Mouse (Mus musculus) megakaryocyte progenitor cell, adult 5-6 weeks (primary cell): ENCODE data around the gene Zfp661. TPM values are rescaled to one million over a fixed set of nuclear protein-coding genes. Genes with fewer than 3 reads are reported as not detected.
"Not testable (repeated sequence)": the region's sequence is repeated elsewhere in the genome, so short reads cannot be mapped to it uniquely, and the experiment has no call there.

Source experiments
- ATAC-seq: replicated peaks from 2 replicates; pipeline ENCODE4 v1.8.0; 2016; ENCODE audit warnings: mild to moderate bottlenecking, moderate TSS enrichment, inconsistent platforms; ENCODE audit not compliant: poor library complexity
- total RNA-seq, 2 experiments: library from RNA; stranded (forward) in 1 of 2; stranded (reverse) in 1 of 2; fragments of 157-497, 149-512 nt in 1 of 2; fragments of 200-1000 nt in 1 of 2; gene quantifications; 2 replicates each; pipeline versions ENCODE4 v1.2.3 to v1.2.4; 2015 to 2017

Gene Zfp661
- total RNA-seq (2015) (2.8 and 4.7 TPM in 2 replicates), total RNA-seq (2017) (2.6 and 4.9 TPM in 2 replicates)

- peak; percentile 62 for ATAC-seq
These were observed at the start of gene Zfp661, which contains the start of gene Mrps5 for GRCm38 (mm10) chr2:127586694-127587513. Zfp661 (minus strand) TSS chr2:127587094. Mrps5 (plus strand) TSS chr2:127587222.

- no peak for ATAC-seq
These were observed 48.7 kb upstream of the Zfp661 start for GRCm38 (mm10) chr2:127635581-127635980.

DNA sequence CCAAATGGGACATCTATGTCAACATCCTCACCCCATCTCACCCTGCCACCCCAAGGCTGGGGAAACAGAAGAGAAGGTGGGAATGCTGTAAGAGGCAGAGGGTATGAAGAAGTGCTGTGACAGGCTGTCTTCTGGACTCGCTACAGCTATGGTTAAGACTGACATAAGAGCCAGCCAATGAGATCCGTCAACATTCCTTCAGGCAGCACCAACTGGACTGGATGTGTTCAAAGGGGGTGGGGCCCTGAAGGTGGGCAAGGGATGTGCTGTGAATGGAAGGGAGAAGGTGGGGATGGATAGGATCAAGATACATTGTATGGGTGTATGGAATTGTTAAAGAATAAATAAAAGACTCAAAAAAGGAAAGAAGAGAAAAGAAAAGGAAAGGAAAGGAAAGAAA, 45.7 kb upstream of the Zfp661 start:
- no peak for ATAC-seq

GRCm38 (mm10) chr2:127627990-127628570, 41.2 kb upstream of the Zfp661 start:
- ATAC-seq: no peak

DNA sequence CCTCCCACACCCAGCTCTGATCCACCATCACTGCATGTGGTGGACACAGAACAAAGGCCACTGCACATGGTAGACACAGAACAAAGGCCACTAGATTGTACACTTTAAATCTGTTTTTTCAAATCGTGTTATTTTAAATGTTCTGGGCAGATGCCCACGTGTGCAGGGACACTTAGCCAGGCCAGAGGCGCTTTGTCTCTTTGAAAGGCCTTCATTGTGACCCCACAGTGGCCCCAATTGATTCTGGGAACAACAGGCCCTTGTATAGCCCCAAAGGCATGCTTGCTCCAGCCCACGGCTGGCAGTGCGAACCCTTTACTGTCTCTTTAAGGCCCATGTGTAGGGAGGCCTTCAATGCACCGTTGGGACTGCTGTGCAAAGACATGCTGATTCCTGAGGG, 40.5 kb upstream of the Zfp661 start:
- no peak for ATAC-seq

DNA sequence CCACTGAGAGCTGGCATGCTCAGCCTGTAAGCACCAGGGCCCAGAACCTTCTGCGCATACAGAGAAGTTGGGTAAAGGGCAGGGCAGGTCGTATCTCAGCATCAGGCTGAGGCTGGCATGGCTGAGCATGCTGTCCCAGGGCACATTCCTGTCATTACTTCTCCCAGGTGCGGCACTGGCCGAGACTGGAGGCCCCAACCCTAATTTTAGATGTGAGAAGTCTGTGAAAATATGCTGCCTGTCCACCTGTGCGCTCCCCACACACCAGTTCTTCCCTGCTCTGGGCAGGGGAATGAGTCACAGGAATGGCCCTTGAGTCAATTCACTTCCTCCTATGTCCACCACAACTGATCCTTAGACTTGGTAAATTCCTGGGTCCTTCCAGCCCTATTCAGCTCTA, 38.8 kb upstream of the Zfp661 start:
- ATAC-seq: no peak

DNA sequence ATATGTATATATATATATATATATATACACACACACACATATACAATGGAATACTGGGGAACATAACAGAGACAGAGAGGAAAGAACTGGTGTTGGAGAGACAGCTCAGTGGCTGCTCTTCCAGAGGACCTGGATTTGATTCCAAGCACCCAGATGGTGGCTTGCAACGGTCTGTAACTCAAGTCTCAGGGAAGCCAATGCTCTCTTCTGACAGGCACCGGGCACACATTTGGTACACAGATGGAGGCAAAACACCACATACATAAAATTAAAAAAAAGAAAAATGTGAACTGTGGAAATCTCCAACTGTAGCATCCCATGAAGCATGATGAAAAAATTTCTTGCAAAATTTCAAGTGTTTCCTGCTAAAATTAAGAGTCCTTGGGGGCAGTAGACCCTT, 37.9 kb upstream of the Zfp661 start:
- no peak for ATAC-seq

- no peak for ATAC-seq
These were observed 35.2 kb upstream of the Zfp661 start for GRCm38 (mm10) chr2:127622065-127622464.

GRCm38 (mm10) chr2:127619311-127619710, 32.4 kb upstream of the Zfp661 start:
- ATAC-seq: no peak

DNA sequence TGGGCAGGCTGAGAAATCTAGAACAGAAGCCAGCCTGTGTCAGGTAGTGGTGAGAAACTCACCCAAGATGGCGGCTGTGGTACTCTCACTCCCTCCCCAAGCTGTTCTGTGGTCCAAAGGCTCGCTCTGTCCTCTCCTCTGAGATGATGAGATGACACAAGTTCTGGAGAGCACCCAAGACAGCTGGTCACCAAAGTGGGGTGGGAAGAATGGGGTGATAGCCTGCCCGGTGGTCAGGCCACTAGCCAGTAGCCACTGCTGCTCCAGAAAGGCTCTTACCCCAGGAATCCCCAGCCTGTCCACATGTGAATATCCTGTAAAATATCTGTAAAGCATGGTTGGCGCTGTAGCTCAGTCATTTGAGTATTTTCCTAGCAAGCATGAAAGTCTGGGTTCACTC, 25.4 kb upstream of the Zfp661 start:
- no peak for ATAC-seq

- ATAC-seq: no peak
These were observed 24.5 kb upstream of the Zfp661 start for GRCm38 (mm10) chr2:127611386-127611785.

DNA sequence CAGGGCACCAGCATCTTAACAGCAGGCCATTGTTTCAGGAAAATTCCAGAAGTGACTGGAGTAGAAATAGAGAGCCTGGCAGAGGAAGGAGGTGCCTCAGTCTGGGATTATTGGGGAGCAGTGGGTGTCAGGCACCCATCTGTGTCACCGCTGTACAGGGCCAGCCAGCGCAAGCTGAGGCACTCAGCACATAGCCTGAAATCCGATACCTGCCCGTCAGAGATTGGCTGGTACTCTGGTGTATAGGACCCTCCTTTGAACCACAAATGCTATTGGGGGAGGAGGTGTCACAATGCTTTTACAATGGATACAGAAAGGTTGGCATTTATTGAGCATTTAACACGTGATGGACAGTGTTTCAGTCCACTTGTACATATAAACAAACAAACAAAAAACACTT, 22.1 kb upstream of the Zfp661 start:
- no peak for ATAC-seq

DNA sequence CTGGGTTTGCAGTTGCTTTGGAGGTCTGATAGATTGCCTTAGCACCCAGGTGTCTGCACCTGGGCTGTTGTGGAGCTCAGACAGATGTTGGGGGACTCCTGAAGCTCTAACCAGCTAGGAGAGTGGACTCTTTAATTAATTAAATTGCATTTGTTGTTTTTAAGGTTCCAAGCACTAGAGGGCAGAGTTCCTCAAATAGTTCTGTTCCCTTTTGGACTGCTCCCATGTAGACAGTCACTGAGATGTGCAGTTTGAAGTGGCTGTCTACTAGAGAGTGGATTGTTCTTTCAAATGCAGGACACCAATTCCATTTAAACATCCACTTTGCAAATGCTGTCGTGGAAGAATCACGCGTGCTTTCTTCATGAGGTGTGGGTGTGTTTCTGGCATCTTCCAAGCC, 21.3 kb upstream of the Zfp661 start:
- ATAC-seq: peak; percentile 76

DNA sequence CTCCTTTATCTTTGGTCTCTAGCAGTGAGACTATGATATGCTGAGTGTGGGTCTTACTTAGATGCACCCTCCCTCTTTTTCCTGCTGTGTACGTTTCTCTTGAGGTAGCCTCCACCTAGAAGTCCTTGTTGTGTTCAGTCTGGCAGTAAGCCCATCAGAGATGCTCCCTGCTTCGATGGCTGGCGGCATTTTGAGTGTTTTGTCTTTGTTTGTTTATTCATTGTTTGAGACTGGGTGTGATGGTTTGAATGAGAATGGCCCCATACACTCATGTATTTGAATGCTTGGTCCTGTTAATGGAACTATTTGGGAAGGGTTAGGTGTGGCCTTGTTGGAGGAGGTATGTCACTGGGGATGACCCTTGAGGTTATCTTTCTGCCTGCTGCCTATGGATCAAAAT, 18.3 kb upstream of the Zfp661 start:
- ATAC-seq: no peak

DNA sequence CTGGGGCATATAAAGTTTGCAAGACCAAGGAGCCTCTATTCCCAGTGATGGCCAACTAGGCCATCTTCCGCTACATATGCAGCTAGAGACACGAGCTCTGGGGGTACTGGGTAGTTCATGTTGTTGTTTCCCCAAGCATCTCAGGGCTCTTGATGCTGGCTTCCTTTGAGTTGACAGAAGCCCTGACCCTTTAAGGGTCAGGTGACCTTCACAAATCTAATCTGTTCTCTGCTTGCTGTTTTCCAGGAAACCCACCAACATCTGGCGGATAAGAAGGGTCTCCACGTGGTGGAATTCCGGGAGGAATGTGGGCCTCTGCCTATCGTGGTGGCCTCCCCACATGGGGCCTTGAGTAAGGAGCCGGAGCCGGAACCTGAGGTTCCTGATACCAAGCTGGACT, 16.5 kb upstream of the Zfp661 start:
- not testable (repeated sequence) for ATAC-seq

GRCm38 (mm10) chr2:127590840-127591239, 3.9 kb upstream of the Zfp661 start:
- ATAC-seq: no peak

DNA sequence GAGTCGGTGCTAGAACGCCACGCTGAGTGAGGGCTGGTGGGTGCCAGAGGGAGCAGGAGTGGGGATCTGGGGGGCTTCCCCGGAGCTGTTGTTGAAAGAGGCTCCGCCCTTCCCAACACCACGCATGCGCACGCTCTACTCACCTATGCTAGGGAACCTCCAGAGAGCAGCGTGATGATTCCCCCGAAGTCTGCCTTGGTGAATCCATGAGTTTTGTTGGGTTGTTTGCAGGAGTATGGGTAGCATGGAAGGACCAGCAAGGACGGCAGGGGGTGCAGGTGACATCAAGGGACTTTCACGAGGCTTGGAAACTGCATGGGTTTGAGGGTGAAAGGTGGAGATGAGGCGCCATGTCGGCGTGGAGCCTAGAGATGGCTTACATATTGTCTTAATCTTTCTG, 3.3 kb upstream of the Zfp661 start:
- no peak for ATAC-seq

- no peak for ATAC-seq
These were observed 2.0 kb upstream of the Zfp661 start for GRCm38 (mm10) chr2:127588897-127589296.

DNA sequence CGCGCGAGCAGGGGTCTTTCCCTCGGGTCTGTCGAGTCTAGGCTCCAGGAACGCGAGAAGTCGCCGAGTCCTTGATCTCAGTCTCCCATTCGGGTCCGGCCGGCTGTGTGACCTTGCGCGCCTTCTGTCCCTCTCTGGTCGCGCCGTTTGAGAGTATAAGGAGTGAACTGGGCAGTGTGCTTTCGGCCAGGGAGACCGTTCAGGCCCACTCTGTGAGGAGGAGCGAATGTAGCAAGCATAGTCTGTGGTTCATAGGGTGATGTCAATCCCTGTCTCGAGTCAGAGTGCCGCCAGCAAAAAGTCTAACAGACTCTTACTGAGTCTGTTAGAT, 585 bp upstream of the Zfp661 start:
- peak; percentile 12; the same call in 1 of the 2 replicates for ATAC-seq

- peak; percentile 84 for ATAC-seq
These were observed 2.4 kb downstream of the Zfp661 start for GRCm38 (mm10) chr2:127584436-127584858.

DNA sequence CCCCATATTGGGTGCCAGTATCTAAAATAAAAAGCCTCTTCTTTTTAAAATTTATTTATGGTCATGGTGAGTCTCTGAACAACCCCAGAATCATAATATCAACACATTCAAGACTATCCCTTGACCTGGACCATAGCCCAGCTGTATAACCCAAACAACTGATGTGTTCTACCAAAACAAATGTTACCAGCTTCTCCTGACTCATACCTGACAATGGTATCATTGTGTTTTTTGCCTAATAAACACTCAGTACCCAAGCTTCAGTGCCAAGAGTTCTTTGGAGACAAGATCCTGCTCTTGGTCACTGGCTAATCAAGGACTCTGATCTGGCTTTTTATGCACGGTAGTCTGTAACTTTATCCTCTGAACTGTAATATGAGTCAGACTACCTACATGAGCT, 13.6 kb downstream of the Zfp661 start:
- no peak for ATAC-seq
